ENCODE assay signal across 8 mouse cellular contexts in genomic region chr6:124805341-124806321, GRCm38 (mm10). TPM values are rescaled to one million over a fixed set of nuclear protein-coding genes. Genes with fewer than 3 reads are reported as not detected.
A peak's percentile ranks its signal among the peaks of the same experiment; 100 is the strongest.
DNase-seq lines count a peak whose midpoint lies in the region; ATAC-seq and TF ChIP-seq lines count a peak whose summit lies in the region.

No protein-coding gene starts in this region.

- peak; percentile 52 for TF ChIP-seq CTCF in layer of hippocampus, adult 2 months (conservative IDR thresholded peaks at IDR 0.05)
- peak; percentile 56 for TF ChIP-seq CTCF in lung, embryonic 14.5 days (IDR thresholded peaks at IDR 0.05; ENCODE audit: low read depth)
- no peak for TF ChIP-seq CTCF in olfactory bulb, adult 2 months (IDR thresholded peaks at IDR 0.05; ENCODE audit: insufficient read depth, low read depth, low read length)
- TF ChIP-seq CTCF in thymus, adult 2 months (IDR thresholded peaks at IDR 0.05; ENCODE audit: borderline replicate concordance, control insufficient read depth, extremely low read depth, insufficient read depth, low read length, poor library complexity): no peak

- peaks cover 11% of the 10 kb centered on the region for H3K4me1 ChIP-seq in forebrain, embryonic 14.5 days (ENCODE audit: control insufficient read depth, insufficient read depth, low read length)
- 0 out of 2 replicates have a peak, but pooled peaks cover 7% of the 10 kb centered on the region for H3K4me1 ChIP-seq in lung, embryonic 14.5 days (ENCODE audit: insufficient read depth)
- H3K4me1 ChIP-seq in olfactory bulb, adult 2 months (ENCODE audit: control insufficient read depth, insufficient read depth, low read length): peaks cover 35% of the 10 kb centered on the region
- peaks cover 18% of the 10 kb centered on the region for H3K4me1 ChIP-seq in thymus, adult 2 months (replicated peaks; ENCODE audit: control insufficient read depth, insufficient read depth, low read length)

- H3K4me3 ChIP-seq in forebrain, embryonic 14.5 days (ENCODE audit: low read depth, low read length): peak overlapping the region; percentile 30
- H3K4me3 ChIP-seq in layer of hippocampus, adult 2 months: peak overlapping the region; percentile 62
- H3K4me3 ChIP-seq in lung, embryonic 14.5 days (ENCODE audit: low read depth, low read length): peak overlapping the region; percentile 38
- H3K4me3 ChIP-seq in olfactory bulb, adult 2 months (ENCODE audit: insufficient read depth, low read depth, low read length): peak overlapping the region; percentile 35
- H3K4me3 ChIP-seq in thymus, adult 2 months (ENCODE audit: control insufficient read depth, insufficient read depth, low read length): peak overlapping the region; percentile 24

- peak overlapping the region; percentile 31 for H3K27ac ChIP-seq in forebrain, embryonic 14.5 days (ENCODE audit: low read depth, low read length)
- peak overlapping the region; percentile 92 for H3K27ac ChIP-seq in layer of hippocampus, adult 2 months
- peak overlapping the region; percentile 78 for H3K27ac ChIP-seq in lung, embryonic 14.5 days (ENCODE audit: low read depth)
- H3K27ac ChIP-seq in olfactory bulb, adult 2 months (ENCODE audit: insufficient read depth, low read depth, low read length): peak overlapping the region; percentile 94
- no peak overlapping the region; the same call in 1 of the 2 replicates for H3K27ac ChIP-seq in thymus, adult 2 months (ENCODE audit: control insufficient read depth, insufficient read depth, low read length)

- WGBS in forebrain, embryonic 14.5 days: 2% methylated on average over 34 of the region's 34 CpGs
- 1% methylated on average over 34 of the region's 34 CpGs for WGBS in lung, embryonic 14.5 days
- 1% methylated on average over 34 of the region's 34 CpGs for WGBS in olfactory bulb, adult 2 months
- 14% methylated on average over 34 of the region's 34 CpGs for WGBS in thymus, adult 2 months

- no peaks in the 10 kb centered on the region for H3K27me3 ChIP-seq in forebrain, embryonic 14.5 days (replicated peaks; ENCODE audit: control insufficient read depth, insufficient read depth, low read length)
- H3K27me3 ChIP-seq in lung, embryonic 14.5 days (ENCODE audit: insufficient read depth, low read length): no peaks in the 10 kb centered on the region
- H3K27me3 ChIP-seq in thymus, adult 2 months (ENCODE audit: control insufficient read depth, insufficient read depth, low read length): no peaks in the 10 kb centered on the region

- peak; percentile 98 for DNase-seq in ES-CJ7 (ENCODE audit: low read depth, low spot score)
- DNase-seq in cerebellum, adult 11 months: peak; percentile 89
- DNase-seq in forebrain, embryonic 14.5 days (ENCODE audit: low spot score): peak; percentile 96
- DNase-seq in heart, postnatal 25 days (ENCODE audit: low spot score): peak; percentile 90
- DNase-seq in layer of hippocampus, adult 2 months (ENCODE audit: low spot score in 2 of 2): peak; percentile 96
- DNase-seq in lung, embryonic 14.5 days: peak; percentile 94
- peak; percentile 66 for DNase-seq in thymus, adult 2 months

- H3K9me3 ChIP-seq in forebrain, embryonic 14.5 days (replicated peaks; ENCODE audit: control insufficient read depth, low read length): no peaks in the 10 kb centered on the region
- no peaks in the 10 kb centered on the region for H3K9me3 ChIP-seq in lung, embryonic 14.5 days (ENCODE audit: low read depth, low read length)

- peak overlapping the region; percentile 47; the same call in 1 of the 2 replicates for H3K9ac ChIP-seq in forebrain, embryonic 14.5 days (ENCODE audit: low read length)
- peak overlapping the region; percentile 35 for H3K9ac ChIP-seq in lung, embryonic 14.5 days

- TF ChIP-seq POLR2A in olfactory bulb, adult 2 months (IDR thresholded peaks at IDR 0.05; ENCODE audit: insufficient read depth, low read depth, low read length): peak; percentile 69
- TF ChIP-seq POLR2A in thymus, adult 2 months (IDR thresholded peaks at IDR 0.05; ENCODE audit: control insufficient read depth, extremely low read depth, insufficient read depth, low read length, poor library complexity): no peak

- peak overlapping the region; percentile 60 for H3K4me2 ChIP-seq in forebrain, embryonic 14.5 days (ENCODE audit: low read length)
- H3K4me2 ChIP-seq in lung, embryonic 14.5 days: peak overlapping the region; percentile 65

- intact Hi-C loops in heart, postnatal 25 days (cut with DNase I): no loop called here

- H3K36me3 ChIP-seq in forebrain, embryonic 14.5 days (ENCODE audit: control insufficient read depth, insufficient read depth, low read length): 0 out of 2 replicates have a peak, but pooled peaks cover 7% of the 10 kb centered on the region
- H3K36me3 ChIP-seq in lung, embryonic 14.5 days (ENCODE audit: insufficient read depth): peaks cover 10% of the 10 kb centered on the region
- H3K36me3 ChIP-seq in thymus, adult 2 months (ENCODE audit: control insufficient read depth, insufficient read depth, low read length): no peaks in the 10 kb centered on the region

- peak; percentile 81 for ATAC-seq in forebrain, embryonic 14.5 days
- ATAC-seq in lung, embryonic 14.5 days (ENCODE audit: insufficient read depth): peak; percentile 76

RNA-seq across cellular contexts. Expression of gene Spsb2, which starts 2.8 kb away (rescaled TPM):
- 4.7 and 5.3 TPM in 2 replicates for polyA plus RNA-seq in forebrain, embryonic 14.5 days (2014; fragmentation: Nextera tagmentation; extraction: Ambion mirVana)
- total RNA-seq in heart, postnatal 25 days (2021): 1 to 10 TPM; 2.9 to 3.3 TPM
- total RNA-seq in layer of hippocampus, adult 2 months (2021): 1 to 10 TPM; 3.4 to 4.6 TPM
- polyA plus RNA-seq in lung, embryonic 14.5 days (2014; fragmentation: Nextera tagmentation; extraction: Ambion mirVana): 6.8 and 6.9 TPM in 2 replicates
- polyA plus RNA-seq in olfactory bulb, adult 2 months (2012; ENCODE audit: insufficient read depth, insufficient read length, low replicate concordance, missing spikeins): not detected in 2 replicates
- polyA plus RNA-seq in thymus, adult 2 months (2012; rRNA removed): 7.1 and 8.1 TPM in 2 replicates

RNA-seq across cellular contexts. Expression of gene Tpi1, which starts 8.5 kb away (rescaled TPM):
- polyA plus RNA-seq in forebrain, embryonic 14.5 days (2014; fragmentation: Nextera tagmentation; extraction: Ambion mirVana): 417 and 461 TPM in 2 replicates
- 100 to 1,000 TPM; 837 to 904 TPM for total RNA-seq in heart, postnatal 25 days (2021)
- 100 to 1,000 TPM; 713 to 768 TPM for total RNA-seq in layer of hippocampus, adult 2 months (2021)
- 701 and 718 TPM in 2 replicates for polyA plus RNA-seq in lung, embryonic 14.5 days (2014; fragmentation: Nextera tagmentation; extraction: Ambion mirVana)
- polyA plus RNA-seq in olfactory bulb, adult 2 months (2012; ENCODE audit: insufficient read depth, insufficient read length, low replicate concordance, missing spikeins): 644 TPM in 1 of 2 replicates, not detected in the other
- polyA plus RNA-seq in thymus, adult 2 months (2012; rRNA removed): 171 and 181 TPM in 2 replicates

RNA-seq across cellular contexts. Expression of gene Usp5, which starts 23.7 kb away (rescaled TPM):
- polyA plus RNA-seq in forebrain, embryonic 14.5 days (2014; fragmentation: Nextera tagmentation; extraction: Ambion mirVana): 154 and 174 TPM in 2 replicates
- total RNA-seq in heart, postnatal 25 days (2021): 10 to 100 TPM; 73.7 to 75.3 TPM
- total RNA-seq in layer of hippocampus, adult 2 months (2021): 100 to 1,000 TPM; 185 to 198 TPM
- 143 TPM in 2 replicates for polyA plus RNA-seq in lung, embryonic 14.5 days (2014; fragmentation: Nextera tagmentation; extraction: Ambion mirVana)
- 225 TPM in 1 of 2 replicates, not detected in the other for polyA plus RNA-seq in olfactory bulb, adult 2 months (2012; ENCODE audit: insufficient read depth, insufficient read length, low replicate concordance, missing spikeins)
- polyA plus RNA-seq in thymus, adult 2 months (2012; rRNA removed): 118 and 121 TPM in 2 replicates

RNA-seq across cellular contexts. Expression of gene Cdca3, which starts 23.7 kb away (rescaled TPM):
- polyA plus RNA-seq in forebrain, embryonic 14.5 days (2014; fragmentation: Nextera tagmentation; extraction: Ambion mirVana): 107 and 139 TPM in 2 replicates
- total RNA-seq in heart, postnatal 25 days (2021): 1 to 10 TPM in 1 of 2 experiments, under 1 TPM in 1; 0.91 to 1.6 TPM
- 1 to 10 TPM in 1 of 2 experiments, under 1 TPM in 1; 0.47 to 1.3 TPM for total RNA-seq in layer of hippocampus, adult 2 months (2021)
- 204 and 206 TPM in 2 replicates for polyA plus RNA-seq in lung, embryonic 14.5 days (2014; fragmentation: Nextera tagmentation; extraction: Ambion mirVana)
- polyA plus RNA-seq in olfactory bulb, adult 2 months (2012; ENCODE audit: insufficient read depth, insufficient read length, low replicate concordance, missing spikeins): not detected in 2 replicates
- 202 and 248 TPM in 2 replicates for polyA plus RNA-seq in thymus, adult 2 months (2012; rRNA removed)

RNA-seq across cellular contexts. Expression of gene Lrrc23, which starts 26.1 kb away (rescaled TPM):
- polyA plus RNA-seq in forebrain, embryonic 14.5 days (2014; fragmentation: Nextera tagmentation; extraction: Ambion mirVana): 3.4 and 3.5 TPM in 2 replicates
- total RNA-seq in heart, postnatal 25 days (2021): not detected
- 1 to 10 TPM; 1.4 to 1.6 TPM for total RNA-seq in layer of hippocampus, adult 2 months (2021)
- 0.17 and 0.58 TPM in 2 replicates for polyA plus RNA-seq in lung, embryonic 14.5 days (2014; fragmentation: Nextera tagmentation; extraction: Ambion mirVana)
- polyA plus RNA-seq in olfactory bulb, adult 2 months (2012; ENCODE audit: insufficient read depth, insufficient read length, low replicate concordance, missing spikeins): not detected in 2 replicates
- polyA plus RNA-seq in thymus, adult 2 months (2012; rRNA removed): 4.0 and 5.5 TPM in 2 replicates

Comparison
In these comparisons a context has a peak if more than half of its experiments do, and no peak if none do; other contexts are left out.
1. CTCF ChIP-seq: peak in layer of hippocampus, adult 2 months (single experiment) and lung, embryonic 14.5 days (single experiment); none in olfactory bulb, adult 2 months (single experiment) and thymus, adult 2 months (single experiment).
2. Peak in every context shown above with its lines, with median percentiles within 50 percentile points of each other: DNase-seq and H3K4me3 ChIP-seq.